Mouse (Mus musculus): Measurements from ENCODE around the gene Kcnn1. TPM values are rescaled to one million over a fixed set of nuclear protein-coding genes. Genes with fewer than 3 reads are reported as not detected.
A peak's percentile ranks its signal among the peaks of the same experiment; 100 is the strongest.
"Not testable (repeated sequence)": the region's sequence is repeated elsewhere in the genome, so short reads cannot be mapped to it uniquely, and the experiment has no call there.

Gene Kcnn1
- total RNA-seq, 1 experiment from 2014 or later = 1.5 TPM

GRCm38 (mm10) chr8:70834071-70834470 is 29.0 kb downstream of the Kcnn1 start:
- no peak for ATAC-seq (replicated peaks in 1 of 2; ENCODE audit: insufficient read depth in 1 of 2, low FRiP score in 2 of 2, low TSS enrichment in 1 of 2, low read depth in 1 of 2, poor library complexity in 2 of 2, severe bottlenecking in 2 of 2)

- no peak for ATAC-seq (replicated peaks in 1 of 2; ENCODE audit: insufficient read depth in 1 of 2, low FRiP score in 2 of 2, low TSS enrichment in 1 of 2, low read depth in 1 of 2, poor library complexity in 2 of 2, severe bottlenecking in 2 of 2)
These were observed 29.5 kb downstream of the Kcnn1 start for GRCm38 (mm10) chr8:70833520-70833919.

GRCm38 (mm10) chr8:70833018-70833482 is 30.0 kb downstream of the Kcnn1 start:
- peak; percentile 66 to 72; a peak in 3 of 4 replicates for ATAC-seq (replicated peaks in 1 of 2; ENCODE audit: insufficient read depth in 1 of 2, low FRiP score in 2 of 2, low TSS enrichment in 1 of 2, low read depth in 1 of 2, poor library complexity in 2 of 2, severe bottlenecking in 2 of 2)

GRCm38 (mm10) chr8:70832371-70832770 is 30.7 kb downstream of the Kcnn1 start:
- ATAC-seq (replicated peaks in 1 of 2; ENCODE audit: insufficient read depth in 1 of 2, low FRiP score in 2 of 2, low TSS enrichment in 1 of 2, low read depth in 1 of 2, poor library complexity in 2 of 2, severe bottlenecking in 2 of 2) = no peak

GRCm38 (mm10) chr8:70831517-70831916 is 31.5 kb downstream of the Kcnn1 start:
- no peak for ATAC-seq (replicated peaks in 1 of 2; ENCODE audit: insufficient read depth in 1 of 2, low FRiP score in 2 of 2, low TSS enrichment in 1 of 2, low read depth in 1 of 2, poor library complexity in 2 of 2, severe bottlenecking in 2 of 2)

- ATAC-seq (replicated peaks in 1 of 2; ENCODE audit: insufficient read depth in 1 of 2, low FRiP score in 2 of 2, low TSS enrichment in 1 of 2, low read depth in 1 of 2, poor library complexity in 2 of 2, severe bottlenecking in 2 of 2) = no peak
These were observed 35.3 kb downstream of the Kcnn1 start for GRCm38 (mm10) chr8:70827796-70828195.

GRCm38 (mm10) chr8:70827010-70827409 is 36.0 kb downstream of the Kcnn1 start:
- 0 out of 4 replicates have a peak, but pooled peaks of 1 of the 2 experiments have one; percentile 32 for ATAC-seq (replicated peaks in 1 of 2; ENCODE audit: insufficient read depth in 1 of 2, low FRiP score in 2 of 2, low TSS enrichment in 1 of 2, low read depth in 1 of 2, poor library complexity in 2 of 2, severe bottlenecking in 2 of 2)

- no peak for ATAC-seq (replicated peaks in 1 of 2; ENCODE audit: insufficient read depth in 1 of 2, low FRiP score in 2 of 2, low TSS enrichment in 1 of 2, low read depth in 1 of 2, poor library complexity in 2 of 2, severe bottlenecking in 2 of 2)
These were observed 37.2 kb downstream of the Kcnn1 start for GRCm38 (mm10) chr8:70825816-70826215.

GRCm38 (mm10) chr8:70823802-70824201 is 39.3 kb downstream of the Kcnn1 start:
- ATAC-seq (replicated peaks in 1 of 2; ENCODE audit: insufficient read depth in 1 of 2, low FRiP score in 2 of 2, low TSS enrichment in 1 of 2, low read depth in 1 of 2, poor library complexity in 2 of 2, severe bottlenecking in 2 of 2) = no peak

- not testable (repeated sequence) for ATAC-seq (replicated peaks in 1 of 2; ENCODE audit: insufficient read depth in 1 of 2, low FRiP score in 2 of 2, low TSS enrichment in 1 of 2, low read depth in 1 of 2, poor library complexity in 2 of 2, severe bottlenecking in 2 of 2)
These were observed 40.5 kb downstream of the Kcnn1 start for GRCm38 (mm10) chr8:70822594-70822993.

- ATAC-seq (replicated peaks in 1 of 2; ENCODE audit: insufficient read depth in 1 of 2, low FRiP score in 2 of 2, low TSS enrichment in 1 of 2, low read depth in 1 of 2, poor library complexity in 2 of 2, severe bottlenecking in 2 of 2) = no peak
These were observed 41.1 kb downstream of the Kcnn1 start for GRCm38 (mm10) chr8:70821992-70822391.

- peak; percentile 85 to 88 for ATAC-seq (replicated peaks in 1 of 2; ENCODE audit: insufficient read depth in 1 of 2, low FRiP score in 2 of 2, low TSS enrichment in 1 of 2, low read depth in 1 of 2, poor library complexity in 2 of 2, severe bottlenecking in 2 of 2)
These were observed 41.6 kb downstream of the Kcnn1 start for GRCm38 (mm10) chr8:70821399-70821962.

- ATAC-seq (replicated peaks in 1 of 2; ENCODE audit: insufficient read depth in 1 of 2, low FRiP score in 2 of 2, low TSS enrichment in 1 of 2, low read depth in 1 of 2, poor library complexity in 2 of 2, severe bottlenecking in 2 of 2) = no peak
These were observed 42.7 kb downstream of the Kcnn1 start for GRCm38 (mm10) chr8:70820101-70820935.

GRCm38 (mm10) chr8:70816679-70817078 is 46.4 kb downstream of the Kcnn1 start:
- ATAC-seq (replicated peaks in 1 of 2; ENCODE audit: insufficient read depth in 1 of 2, low FRiP score in 2 of 2, low TSS enrichment in 1 of 2, low read depth in 1 of 2, poor library complexity in 2 of 2, severe bottlenecking in 2 of 2) = no peak

- no peak for ATAC-seq (replicated peaks in 1 of 2; ENCODE audit: insufficient read depth in 1 of 2, low FRiP score in 2 of 2, low TSS enrichment in 1 of 2, low read depth in 1 of 2, poor library complexity in 2 of 2, severe bottlenecking in 2 of 2)
These were observed 50.2 kb downstream of the Kcnn1 start for GRCm38 (mm10) chr8:70812885-70813284.

GRCm38 (mm10) chr8:70812055-70812454 is 51.0 kb downstream of the Kcnn1 start:
- ATAC-seq (replicated peaks in 1 of 2; ENCODE audit: insufficient read depth in 1 of 2, low FRiP score in 2 of 2, low TSS enrichment in 1 of 2, low read depth in 1 of 2, poor library complexity in 2 of 2, severe bottlenecking in 2 of 2) = no peak

- peak; percentile 25 to 42; a peak in 1 of 4 replicates for ATAC-seq (replicated peaks in 1 of 2; ENCODE audit: insufficient read depth in 1 of 2, low FRiP score in 2 of 2, low TSS enrichment in 1 of 2, low read depth in 1 of 2, poor library complexity in 2 of 2, severe bottlenecking in 2 of 2)
These were observed 51.9 kb downstream of the Kcnn1 start for GRCm38 (mm10) chr8:70810962-70811680.

Data from hematopoietic stem cell, adult 5-6 weeks (primary cell).